Mouse (Mus musculus) Muller cell, postnatal 12 days (primary cell): ENCODE measurements at regions not wholly inside any gene's neighbourhood (a gene's known extent, or its start where the extent isn't known, plus 50 kb on each side); places are given as distances from the start of the nearest gene placed in this dataset.

ENCODE experiments used
- DNase-seq: peaks from one replicate; pipeline ENCODE4 v3.0.0-alpha.2; 2015; ENCODE audit errors: inconsistent ontology term

DNA sequence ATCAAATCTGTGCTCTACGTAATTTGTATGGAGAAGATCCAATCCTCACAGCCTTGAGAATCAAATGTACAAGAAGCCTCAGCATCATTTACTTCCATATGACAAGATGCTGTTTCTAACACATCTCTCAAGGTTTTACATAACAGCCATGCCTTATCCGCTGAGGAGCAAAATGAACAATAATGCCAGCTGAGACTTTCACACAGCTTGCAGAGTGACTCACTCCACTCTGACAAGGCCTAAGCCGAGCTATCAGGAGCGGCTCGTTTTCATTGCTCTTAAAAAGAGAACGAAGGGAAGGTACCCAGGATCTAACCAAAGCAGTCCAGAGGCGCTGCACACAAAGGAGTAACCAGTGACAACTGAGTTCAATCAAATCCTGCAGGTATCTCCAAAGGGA is 803.5 kb downstream of the Efna5 start:
- DNase-seq, result no peak

DNA sequence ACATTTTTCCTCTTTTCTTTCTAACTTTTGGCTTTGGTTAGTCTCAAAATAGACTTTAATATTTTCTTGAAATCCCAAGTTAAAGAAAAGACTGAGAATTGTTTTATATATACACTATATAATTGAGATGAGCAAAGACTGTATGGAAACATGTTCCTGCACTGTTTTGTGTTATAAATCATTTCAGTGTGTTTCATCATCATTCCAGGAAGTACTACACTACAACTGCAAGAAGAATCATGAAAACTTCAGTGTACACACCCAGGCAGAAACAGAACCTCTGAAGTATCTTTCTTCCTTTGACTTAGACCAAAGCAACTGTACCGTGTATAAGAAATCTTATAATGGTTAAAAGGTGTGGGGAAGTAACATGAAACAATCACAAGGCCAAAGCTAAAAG is 816.2 kb downstream of the Efna5 start:
- no peak for DNase-seq

DNA sequence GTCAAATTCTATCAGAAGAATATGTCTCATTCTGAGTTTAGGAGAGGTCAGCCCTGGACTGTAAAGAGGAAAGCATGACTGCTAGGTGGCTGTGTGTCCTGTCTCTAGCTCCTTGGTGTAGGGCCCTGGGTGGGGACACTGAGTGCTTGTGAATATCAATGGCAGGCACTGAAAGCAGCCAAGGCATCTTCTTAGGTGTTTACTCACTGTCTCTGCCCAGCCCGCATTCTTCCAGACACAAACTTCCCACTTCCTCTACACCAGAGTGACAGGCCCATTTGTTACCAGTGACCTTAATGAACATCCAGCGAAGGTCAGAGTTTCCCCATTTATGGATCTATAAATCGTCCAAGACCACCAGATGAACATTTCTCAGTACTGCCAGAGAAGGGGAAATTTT is 823.1 kb downstream of the Efna5 start:
- DNase-seq, result no peak

DNA sequence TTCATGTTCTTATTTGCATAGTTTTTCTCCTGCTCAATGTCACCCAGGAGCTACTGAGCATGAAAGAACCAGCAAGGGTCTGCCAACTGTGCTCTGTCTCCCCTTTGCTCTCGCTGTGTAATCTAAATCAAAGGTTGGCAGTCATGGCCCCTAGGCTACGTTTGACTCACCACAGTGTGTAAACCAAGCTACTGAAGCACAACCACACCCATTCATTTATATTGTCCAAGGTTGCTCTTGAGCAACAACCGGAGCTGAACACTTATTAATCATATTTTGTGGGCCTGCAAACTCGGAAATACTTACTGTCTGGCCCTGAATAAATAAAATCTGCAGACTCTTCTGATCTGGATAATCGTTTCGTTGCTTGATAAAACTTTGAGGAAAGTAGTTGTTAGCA is 826.3 kb downstream of the Efna5 start:
- no peak for DNase-seq

DNA sequence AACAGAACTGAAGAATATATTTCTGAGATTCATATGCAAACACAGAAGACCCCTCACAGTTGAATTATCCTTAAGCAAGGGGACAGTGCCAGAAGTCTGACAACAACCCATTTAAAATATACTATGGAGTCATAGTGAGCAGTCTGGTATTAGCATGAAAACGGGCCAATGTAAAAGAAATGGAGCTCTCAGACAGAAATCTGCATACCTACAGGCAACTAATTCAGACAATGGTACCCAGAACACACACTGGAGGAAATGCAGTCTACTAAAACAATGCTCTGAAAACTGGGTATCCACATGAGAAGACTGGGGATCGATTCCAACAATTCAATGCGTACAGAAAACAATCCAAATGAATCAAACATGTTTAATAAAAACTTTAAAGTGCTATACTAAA is 832.1 kb downstream of the Efna5 start:
- DNase-seq, result no peak

DNA sequence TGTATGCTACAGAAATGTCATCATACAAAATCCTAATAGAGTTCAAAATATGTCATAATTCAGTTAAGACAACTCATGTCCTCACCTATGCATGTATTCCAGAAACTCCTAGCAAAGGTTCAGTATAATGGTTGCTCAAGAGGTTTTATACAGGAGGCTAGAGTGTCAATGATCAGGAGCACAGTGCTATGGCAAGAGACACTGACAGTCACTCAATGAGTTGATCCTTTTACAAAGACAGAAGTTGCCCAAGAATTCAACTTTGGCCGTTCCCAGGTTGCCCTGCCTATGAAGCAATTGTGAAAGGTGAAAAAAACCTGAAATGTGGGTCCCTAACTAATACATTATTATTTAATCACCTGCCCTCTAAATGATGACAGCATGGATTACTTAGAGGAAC is 850.5 kb downstream of the Efna5 start:
- DNase-seq, result no peak
